Mouse (Mus musculus) ovary, postnatal 10 days (tissue): ENCODE data around the gene Cradd.

Experiments used
- DNase-seq: peaks from one replicate; pipeline ENCODE4 v3.0.0; 2022; ENCODE audit warnings: low spot score

The Cradd gene

GRCm38 (mm10) chr10:95323393-95324277 lies at the start of gene Cradd:
Gene Cradd, minus strand, starts transcription at chr10:95324133.
- peak; percentile 50 for DNase-seq

- no peak for DNase-seq
Observed at GRCm38 (mm10) chr10:95373340-95373739, 49.4 kb upstream of the Cradd start.

GRCm38 (mm10) chr10:95371942-95372341 lies 48.0 kb upstream of the Cradd start:
- DNase-seq, result no peak

GRCm38 (mm10) chr10:95369190-95369589 lies 45.3 kb upstream of the Cradd start:
- no peak for DNase-seq

- DNase-seq, result no peak
Observed at GRCm38 (mm10) chr10:95368151-95368550, 44.2 kb upstream of the Cradd start.

GRCm38 (mm10) chr10:95367661-95368089 lies 43.7 kb upstream of the Cradd start:
- no peak for DNase-seq

- no peak for DNase-seq
Observed at GRCm38 (mm10) chr10:95367241-95367640, 43.3 kb upstream of the Cradd start.

- DNase-seq, result no peak
Observed at GRCm38 (mm10) chr10:95362326-95362725, 38.4 kb upstream of the Cradd start.

GRCm38 (mm10) chr10:95361260-95361841 lies 37.4 kb upstream of the Cradd start:
- DNase-seq, result no peak

GRCm38 (mm10) chr10:95360048-95360447 lies 36.1 kb upstream of the Cradd start:
- DNase-seq, result no peak

GRCm38 (mm10) chr10:95357721-95358120 lies 33.8 kb upstream of the Cradd start:
- no peak for DNase-seq

- DNase-seq, result no peak
Observed at GRCm38 (mm10) chr10:95356711-95357110, 32.8 kb upstream of the Cradd start.

- no peak for DNase-seq
Observed at GRCm38 (mm10) chr10:95355678-95356268, 31.8 kb upstream of the Cradd start.

GRCm38 (mm10) chr10:95354673-95355072 lies 30.7 kb upstream of the Cradd start:
- DNase-seq, result no peak

GRCm38 (mm10) chr10:95354047-95354446 lies 30.1 kb upstream of the Cradd start:
- no peak for DNase-seq

GRCm38 (mm10) chr10:95348457-95348856 lies 24.5 kb upstream of the Cradd start:
- DNase-seq, result no peak

- DNase-seq, result no peak
Observed at GRCm38 (mm10) chr10:95347776-95348175, 23.8 kb upstream of the Cradd start.

GRCm38 (mm10) chr10:95342833-95343590 lies 19.1 kb upstream of the Cradd start:
- DNase-seq, result no peak

- DNase-seq, result no peak
Observed at GRCm38 (mm10) chr10:95340676-95341075, 16.7 kb upstream of the Cradd start.

- no peak for DNase-seq
Observed at GRCm38 (mm10) chr10:95337589-95337988, 13.7 kb upstream of the Cradd start.

GRCm38 (mm10) chr10:95336781-95337544 lies 13.0 kb upstream of the Cradd start:
- no peak for DNase-seq

GRCm38 (mm10) chr10:95334826-95335225 lies 10.9 kb upstream of the Cradd start:
- DNase-seq, result no peak
